Mouse (Mus musculus) liver, embryonic 13.5 days (tissue): ENCODE measurements at regions not wholly inside any gene's neighbourhood (a gene's known extent, or its start where the extent isn't known, plus 50 kb on each side); places are given as distances from the start of the nearest gene placed in this dataset.

ENCODE experiments used
- ATAC-seq: fragments of 200-750 bp; cut with Nextera tagmentation; 2 replicates; pipeline ENCODE4 v1.8.0; 2017; ENCODE audit warnings: low read depth, mild to moderate bottlenecking, moderate number of reproducible peaks, moderate library complexity
- DNase-seq: peaks from one replicate; pipeline ENCODE4 v3.0.0; 2022
- H3K27ac ChIP-seq: fragments of 300-500 bp; sonication (generic); 2 replicates; pipeline ENCODE4 v1.5.1; 2015; ENCODE audit warnings: moderate library complexity, mild to moderate bottlenecking, inconsistent platforms
- H3K27me3 ChIP-seq: fragments of 300-500 bp; sonication (generic); 2 replicates; pipeline ENCODE4 v1.6.1; 2015; ENCODE audit warnings: mild to moderate bottlenecking, inconsistent platforms
- H3K36me3 ChIP-seq: fragments of 300-500 bp; sonication (generic); 2 replicates; pipeline ENCODE4 v1.6.1; 2015; ENCODE audit warnings: mild to moderate bottlenecking, inconsistent platforms
- H3K4me1 ChIP-seq: fragments of 300-500 bp; sonication (generic); replicated peaks from 2 replicates; pipeline ENCODE4 v1.6.1; 2015; ENCODE audit warnings: inconsistent platforms
- H3K4me2 ChIP-seq: fragments of 300-500 bp; sonication (generic); 2 replicates; pipeline ENCODE4 v1.6.1; 2015; ENCODE audit warnings: inconsistent platforms, mild to moderate bottlenecking, moderate library complexity
- H3K4me3 ChIP-seq: fragments of 300-500 bp; sonication (generic); replicated peaks from 2 replicates; pipeline ENCODE4 v1.5.1; 2015; ENCODE audit warnings: mild to moderate bottlenecking, inconsistent platforms
- H3K9ac ChIP-seq: fragments of 300-500 bp; sonication (generic); 2 replicates; pipeline ENCODE4 v1.6.1; 2015; ENCODE audit warnings: mild to moderate bottlenecking, inconsistent platforms
- H3K9me3 ChIP-seq: fragments of 300-500 bp; sonication (generic); replicated peaks from 2 replicates; pipeline ENCODE4 v1.6.1; 2016; ENCODE audit warnings: inconsistent platforms
- WGBS: fragments of 180-500 bp; shearing (Covaris S2); methylation state at CpG from one replicate; pipeline ENCODE4 v1.1.7; 2015; ENCODE audit not compliant: insufficient replicate concordance; 5-methylcytosine and 5-hydroxymethylcytosine counted together

- ATAC-seq: no peak
- 60% methylated on average over 14 of the region's 14 CpGs for WGBS
- Histone ChIP-seq H3K4me2 (no peak overlapping the region), H3K27me3 (0 out of 2 replicates have a peak, but pooled peaks cover 4% of the 10 kb centered on the region), H3K36me3 (no peaks in the 10 kb centered on the region), H3K9me3 (no peaks in the 10 kb centered on the region), H3K4me3 (no peak overlapping the region), H3K9ac (no peak overlapping the region), H3K4me1 (no peaks in the 10 kb centered on the region), H3K27ac (no peak overlapping the region)
- no peak for DNase-seq
Measured at GRCm38 (mm10) chr6:51162208-51163082, 270.0 kb upstream of the Nfe2l3 start.

GRCm38 (mm10) chr6:51163266-51163665 is 269.2 kb upstream of the Nfe2l3 start:
- no peaks in the 10 kb centered on the region for H3K9me3 ChIP-seq
- no peak overlapping the region for H3K9ac ChIP-seq
- no peaks in the 10 kb centered on the region for H3K36me3 ChIP-seq
- no peak overlapping the region for H3K4me3 ChIP-seq
- H3K27me3 ChIP-seq: 0 out of 2 replicates have a peak, but pooled peaks cover 4% of the 10 kb centered on the region
- no peak for ATAC-seq
- peaks cover 5% of the 10 kb centered on the region for H3K4me1 ChIP-seq
- H3K27ac ChIP-seq: no peak overlapping the region
- no peak overlapping the region for H3K4me2 ChIP-seq
- WGBS: 60% methylated on average over 5 of the region's 5 CpGs
- DNase-seq: no peak

GRCm38 (mm10) chr6:51163882-51164281 is 268.6 kb upstream of the Nfe2l3 start:
- Histone ChIP-seq H3K27me3 (peaks cover 7% of the 10 kb centered on the region; the same call in 1 of the 2 replicates), H3K9ac (no peak overlapping the region), H3K9me3 (no peaks in the 10 kb centered on the region), H3K4me2 (no peak overlapping the region), H3K4me3 (no peak overlapping the region), H3K27ac (no peak overlapping the region), H3K36me3 (no peaks in the 10 kb centered on the region), H3K4me1 (peaks cover 11% of the 10 kb centered on the region)
- DNase-seq (no peak), ATAC-seq (no peak)
- 57% methylated on average over 4 of the region's 4 CpGs for WGBS

- Histone ChIP-seq H3K27me3 (peaks cover 14% of the 10 kb centered on the region), H3K36me3 (no peaks in the 10 kb centered on the region), H3K27ac (no peak overlapping the region), H3K9me3 (no peaks in the 10 kb centered on the region), H3K4me2 (no peak overlapping the region), H3K4me1 (peaks cover 34% of the 10 kb centered on the region), H3K9ac (no peak overlapping the region), H3K4me3 (no peak overlapping the region)
- DNase-seq (no peak), ATAC-seq (no peak)
- WGBS: 63% methylated on average over 5 of the region's 5 CpGs
Measured at GRCm38 (mm10) chr6:51167028-51167427, 265.4 kb upstream of the Nfe2l3 start.

GRCm38 (mm10) chr6:51168048-51168447 is 264.4 kb upstream of the Nfe2l3 start:
- ATAC-seq (no peak), DNase-seq (peak; percentile 60)
- Histone ChIP-seq H3K9ac (peak overlapping the region; percentile 77; the same call in 1 of the 2 replicates), H3K9me3 (no peaks in the 10 kb centered on the region), H3K27ac (0 out of 2 replicates have a peak overlapping the region, but pooled peaks have one; percentile 73), H3K36me3 (no peaks in the 10 kb centered on the region), H3K4me2 (peak overlapping the region; percentile 87), H3K4me1 (peaks cover 42% of the 10 kb centered on the region), H3K4me3 (peak overlapping the region; percentile 64), H3K27me3 (peaks cover 24% of the 10 kb centered on the region)
- WGBS: 2% methylated on average over 11 of the region's 11 CpGs

- 9% methylated on average over 37 of the region's 38 CpGs for WGBS
- H3K9me3 ChIP-seq: no peaks in the 10 kb centered on the region
- ATAC-seq: peak; percentile 21
Measured at GRCm38 (mm10) chr6:51168775-51169695, 263.4 kb upstream of the Nfe2l3 start.

GRCm38 (mm10) chr6:51169971-51170411 is 262.5 kb upstream of the Nfe2l3 start:
- H3K9me3 ChIP-seq: no peaks in the 10 kb centered on the region
- ATAC-seq (no peak), DNase-seq (no peak)
- peaks cover 59% of the 10 kb centered on the region for H3K4me1 ChIP-seq
- peaks cover 40% of the 10 kb centered on the region for H3K27me3 ChIP-seq
- peak overlapping the region; percentile 64 for H3K4me3 ChIP-seq
- H3K9ac ChIP-seq: peak overlapping the region; percentile 64
- WGBS: under 1% methylated on average over 22 of the region's 22 CpGs
- peak overlapping the region; percentile 88 for H3K27ac ChIP-seq
- H3K36me3 ChIP-seq: no peaks in the 10 kb centered on the region
- H3K4me2 ChIP-seq: peak overlapping the region; percentile 87

More at GRCm38 (mm10) chr6:51168775-51169695, 263.4 kb upstream of the Nfe2l3 start:
- Histone ChIP-seq H3K4me1 (peaks cover 52% of the 10 kb centered on the region), H3K36me3 (no peaks in the 10 kb centered on the region), H3K4me3 (peak overlapping the region; percentile 64), H3K27ac (peak overlapping the region; percentile 88), H3K4me2 (peak overlapping the region; percentile 87), H3K9ac (peak overlapping the region; percentile 77), H3K27me3 (peaks cover 30% of the 10 kb centered on the region)
- DNase-seq: no peak

- peak overlapping the region; percentile 87 for H3K4me2 ChIP-seq
- H3K4me1 ChIP-seq: peaks cover 59% of the 10 kb centered on the region
- no peaks in the 10 kb centered on the region for H3K9me3 ChIP-seq
- DNase-seq: peak; percentile 60
- peak overlapping the region; percentile 64 for H3K4me3 ChIP-seq
- H3K27ac ChIP-seq: peak overlapping the region; percentile 88
- peak; percentile 48 for ATAC-seq
- H3K9ac ChIP-seq: peak overlapping the region; percentile 64
- H3K36me3 ChIP-seq: no peaks in the 10 kb centered on the region
- peaks cover 44% of the 10 kb centered on the region for H3K27me3 ChIP-seq
- under 1% methylated on average over 11 of the region's 11 CpGs for WGBS
Measured at GRCm38 (mm10) chr6:51170414-51170813, 262.1 kb upstream of the Nfe2l3 start.

- peaks cover 48% of the 10 kb centered on the region for H3K27me3 ChIP-seq
- no peak overlapping the region for H3K27ac ChIP-seq
- peaks cover 59% of the 10 kb centered on the region for H3K4me1 ChIP-seq
Measured at GRCm38 (mm10) chr6:51170871-51171270, 261.6 kb upstream of the Nfe2l3 start.

GRCm38 (mm10) chr6:51171761-51172160 is 260.7 kb upstream of the Nfe2l3 start:
- Histone ChIP-seq H3K4me3 (peak overlapping the region; percentile 50), H3K27me3 (peaks cover 57% of the 10 kb centered on the region), H3K9me3 (no peaks in the 10 kb centered on the region), H3K9ac (peak overlapping the region; percentile 69), H3K4me1 (peaks cover 59% of the 10 kb centered on the region), H3K27ac (peak overlapping the region; percentile 59), H3K36me3 (no peaks in the 10 kb centered on the region), H3K4me2 (peak overlapping the region; percentile 74)
- WGBS: 14% methylated on average over 22 of the region's 22 CpGs
- DNase-seq (no peak), ATAC-seq (no peak)

More at GRCm38 (mm10) chr6:51170871-51171270, 261.6 kb upstream of the Nfe2l3 start:
- DNase-seq: peak; percentile 63
- H3K9me3 ChIP-seq: no peaks in the 10 kb centered on the region
- peak overlapping the region; percentile 87 for H3K4me2 ChIP-seq
- no peak overlapping the region for H3K9ac ChIP-seq
- ATAC-seq: peak; percentile 75
- no peak overlapping the region for H3K4me3 ChIP-seq
- no peaks in the 10 kb centered on the region for H3K36me3 ChIP-seq
- under 1% methylated on average over 11 of the region's 11 CpGs for WGBS

GRCm38 (mm10) chr6:51172331-51172791 is 260.1 kb upstream of the Nfe2l3 start:
- Histone ChIP-seq H3K27ac (peak overlapping the region; percentile 69), H3K4me1 (peaks cover 60% of the 10 kb centered on the region), H3K4me3 (peak overlapping the region; percentile 50), H3K9ac (peak overlapping the region; percentile 69), H3K9me3 (no peaks in the 10 kb centered on the region), H3K36me3 (no peaks in the 10 kb centered on the region), H3K27me3 (peaks cover 63% of the 10 kb centered on the region), H3K4me2 (peak overlapping the region; percentile 74)
- ATAC-seq: peak; percentile 59
- 10% methylated on average over 12 of the region's 12 CpGs for WGBS
- no peak for DNase-seq
